Comparison of ENCODE assay signal across 14 mouse cellular contexts in genomic region chr6:128116344-128116743, GRCm38 (mm10). TPM values are rescaled to one million over a fixed set of nuclear protein-coding genes. Genes with fewer than 3 reads are reported as not detected.
A peak's percentile ranks its signal among the peaks of the same experiment; 100 is the strongest.
DNase-seq lines count a peak whose midpoint lies in the region; ATAC-seq and TF ChIP-seq lines count a peak whose summit lies in the region.
"Had no signal": no experiment of that assay in that cellular context is flagged by ENCODE, and none has a peak within 500 bp of the region (broad histone marks: within the 10 kb centered on the region; RNA-seq: fewer than 3 reads in every experiment).

No protein-coding gene starts in this region.

- no peak overlapping the region for H3K9ac ChIP-seq in forebrain, embryonic 12.5 days
- H3K9ac ChIP-seq in kidney, embryonic 14.5 days (ENCODE audit: low read depth, low read length): no peak overlapping the region
- no peak overlapping the region for H3K9ac ChIP-seq in limb, embryonic 13.5 days
- H3K9ac ChIP-seq: liver, embryonic 13.5 days; midbrain, embryonic 13.5 days had no signal

- ATAC-seq in forebrain, embryonic 12.5 days (ENCODE audit: low FRiP score): no peak
- no peak for ATAC-seq in kidney, embryonic 14.5 days (ENCODE audit: low FRiP score, low TSS enrichment)
- ATAC-seq in limb, embryonic 13.5 days (ENCODE audit: low FRiP score, low read depth): no peak
- ATAC-seq: hindbrain, embryonic 16.5 days; midbrain, embryonic 13.5 days had no signal

- H3K9me3 ChIP-seq in forebrain, embryonic 10.5 days: no peaks in the 10 kb centered on the region
- no peaks in the 10 kb centered on the region for H3K9me3 ChIP-seq in forebrain, embryonic 12.5 days
- no peaks in the 10 kb centered on the region for H3K9me3 ChIP-seq in kidney, embryonic 14.5 days (ENCODE audit: control insufficient read depth, low read length)
- no peaks in the 10 kb centered on the region for H3K9me3 ChIP-seq in embryonic facial prominence, embryonic 10.5 days
- no peaks in the 10 kb centered on the region for H3K9me3 ChIP-seq in limb, embryonic 13.5 days
- H3K9me3 ChIP-seq: liver, embryonic 13.5 days; midbrain, embryonic 13.5 days had no signal

- H3K4me2 ChIP-seq in forebrain, embryonic 12.5 days: no peak overlapping the region
- H3K4me2 ChIP-seq in kidney, embryonic 14.5 days (replicated peaks; ENCODE audit: low read depth, low read length): no peak overlapping the region
- peak overlapping the region; percentile 2; the same call in 1 of the 2 replicates for H3K4me2 ChIP-seq in limb, embryonic 13.5 days (replicated peaks)
- H3K4me2 ChIP-seq: heart, embryonic 11.5 days; liver, embryonic 13.5 days; midbrain, embryonic 13.5 days had no signal

- H3K36me3 ChIP-seq in forebrain, embryonic 10.5 days (replicated peaks): 0 out of 2 replicates have a peak, but pooled peaks cover 3% of the 10 kb centered on the region
- no peaks in the 10 kb centered on the region for H3K36me3 ChIP-seq in forebrain, embryonic 12.5 days (replicated peaks)
- H3K36me3 ChIP-seq in kidney, embryonic 14.5 days (ENCODE audit: control insufficient read depth, insufficient read depth, low read length): no peaks in the 10 kb centered on the region; the same call in 1 of the 2 replicates
- no peaks in the 10 kb centered on the region for H3K36me3 ChIP-seq in kidney, adult 2 months (ENCODE audit: control insufficient read depth, insufficient read depth, low read length)
- H3K36me3 ChIP-seq in embryonic facial prominence, embryonic 10.5 days (replicated peaks): peaks cover 17% of the 10 kb centered on the region
- H3K36me3 ChIP-seq in limb, embryonic 13.5 days: peaks cover 10% of the 10 kb centered on the region
- H3K36me3 ChIP-seq: liver, embryonic 13.5 days; midbrain, embryonic 13.5 days had no signal

- TF ChIP-seq CTCF in kidney, adult 2 months (conservative IDR thresholded peaks at IDR 0.05; ENCODE audit: insufficient read depth, insufficient read length, low read depth, low read length): no peak

- H3K4me1 ChIP-seq in forebrain, embryonic 10.5 days: peaks cover 41% of the 10 kb centered on the region
- peaks cover 28% of the 10 kb centered on the region for H3K4me1 ChIP-seq in forebrain, embryonic 12.5 days
- H3K4me1 ChIP-seq in kidney, embryonic 14.5 days (ENCODE audit: control insufficient read depth, insufficient read depth, low read length): peaks cover 42% of the 10 kb centered on the region
- H3K4me1 ChIP-seq in kidney, adult 2 months (ENCODE audit: control insufficient read depth, insufficient read depth, low read length): peaks cover 31% of the 10 kb centered on the region
- H3K4me1 ChIP-seq in embryonic facial prominence, embryonic 10.5 days: peaks cover 74% of the 10 kb centered on the region
- H3K4me1 ChIP-seq in limb, embryonic 13.5 days: peaks cover 54% of the 10 kb centered on the region

- no peak for DNase-seq in forebrain, embryonic 10.5 days (ENCODE audit: extremely low spot score, low spot score)
- DNase-seq in kidney, adult 2 months: no peak
- no peak for DNase-seq in embryonic facial prominence, embryonic 10.5 days (ENCODE audit: low spot score)
- DNase-seq in thymus, postnatal 10 days (ENCODE audit: low spot score in 2 of 2): no peak
- DNase-seq in testis, postnatal 10 days (ENCODE audit: low spot score): no peak
- DNase-seq: adrenal gland, adult 8-10 months; cerebellum, postnatal 36 days; liver, embryonic 13.5 days had no signal

- no peak overlapping the region for H3K4me3 ChIP-seq in forebrain, embryonic 10.5 days
- H3K4me3 ChIP-seq in forebrain, embryonic 12.5 days (replicated peaks): no peak overlapping the region
- no peak overlapping the region for H3K4me3 ChIP-seq in kidney, embryonic 14.5 days (ENCODE audit: low read length)
- H3K4me3 ChIP-seq in kidney, adult 2 months (ENCODE audit: insufficient read depth, low read depth, low read length): no peak overlapping the region
- H3K4me3 ChIP-seq in embryonic facial prominence, embryonic 10.5 days: no peak overlapping the region
- H3K4me3 ChIP-seq in limb, embryonic 13.5 days: no peak overlapping the region
- H3K4me3 ChIP-seq: liver, embryonic 13.5 days; midbrain, embryonic 13.5 days had no signal

- H3K27me3 ChIP-seq in forebrain, embryonic 10.5 days (ENCODE audit: poor library complexity, severe bottlenecking): no peaks in the 10 kb centered on the region
- no peaks in the 10 kb centered on the region for H3K27me3 ChIP-seq in forebrain, embryonic 12.5 days
- H3K27me3 ChIP-seq in kidney, embryonic 14.5 days (ENCODE audit: control insufficient read depth, insufficient read depth, low read length): no peaks in the 10 kb centered on the region
- H3K27me3 ChIP-seq in kidney, adult 2 months (replicated peaks; ENCODE audit: control insufficient read depth, insufficient read depth, low read length): no peaks in the 10 kb centered on the region
- no peaks in the 10 kb centered on the region for H3K27me3 ChIP-seq in embryonic facial prominence, embryonic 10.5 days (replicated peaks; ENCODE audit: low read depth, poor library complexity, severe bottlenecking)
- H3K27me3 ChIP-seq in limb, embryonic 13.5 days: no peaks in the 10 kb centered on the region
- H3K27me3 ChIP-seq: liver, embryonic 13.5 days; midbrain, embryonic 13.5 days had no signal

- TF ChIP-seq POLR2A in kidney, adult 2 months (IDR thresholded peaks at IDR 0.05; ENCODE audit: low read depth, low read length): no peak

- H3K27ac ChIP-seq in forebrain, embryonic 10.5 days: peak overlapping the region; percentile 69; the same call in 1 of the 2 replicates
- H3K27ac ChIP-seq in forebrain, embryonic 12.5 days: no peak overlapping the region
- H3K27ac ChIP-seq in kidney, embryonic 14.5 days (ENCODE audit: low read depth, low read length): peak overlapping the region; percentile 44; the same call in 1 of the 2 replicates
- no peak overlapping the region for H3K27ac ChIP-seq in kidney, adult 2 months (ENCODE audit: insufficient read depth, low read depth, low read length)
- peak overlapping the region; percentile 81 for H3K27ac ChIP-seq in embryonic facial prominence, embryonic 10.5 days (replicated peaks)
- peak overlapping the region; percentile 67; the same call in 1 of the 2 replicates for H3K27ac ChIP-seq in limb, embryonic 13.5 days
- H3K27ac ChIP-seq: liver, embryonic 13.5 days had no signal

- WGBS in forebrain, embryonic 10.5 days: 74% methylated on average over 2 of the region's 2 CpGs
- 62% methylated on average over 2 of the region's 2 CpGs for WGBS in forebrain, embryonic 12.5 days
- WGBS in kidney, embryonic 14.5 days: 48% methylated on average over 2 of the region's 2 CpGs
- 47% methylated on average over 2 of the region's 2 CpGs for WGBS in kidney, adult 2 months
- 48% methylated on average over 2 of the region's 2 CpGs for whole genome bisulfite sequencing in embryonic facial prominence, embryonic 10.5 days
- 46% methylated on average over 2 of the region's 2 CpGs for WGBS in limb, embryonic 13.5 days

RNA-seq across cellular contexts. Expression of gene Tspan9, which starts 27.1 kb away (rescaled TPM):
- polyA plus RNA-seq in forebrain, embryonic 10.5 days (2016; fragmentation: Nextera tagmentation; extraction: Ambion mirVana): 39.4 and 41.3 TPM in 2 replicates
- 30.1 and 34.5 TPM in 2 replicates for polyA plus RNA-seq in forebrain, embryonic 12.5 days (2016; fragmentation: Nextera tagmentation; extraction: Ambion mirVana)
- polyA plus RNA-seq in kidney, embryonic 14.5 days (2014; fragmentation: Nextera tagmentation; extraction: Ambion mirVana): 96.6 and 100 TPM in 2 replicates
- 107 and 109 TPM in 2 replicates for polyA plus RNA-seq in kidney, adult 2 months (2012; rRNA removed)
- 69.3 and 69.7 TPM in 2 replicates for polyA plus RNA-seq in embryonic facial prominence, embryonic 10.5 days (2016; fragmentation: Nextera tagmentation; extraction: Ambion mirVana)
- 125 and 132 TPM in 2 replicates for polyA plus RNA-seq in limb, embryonic 13.5 days (2015; fragmentation: Nextera tagmentation; extraction: Ambion mirVana)

Comparison
In these comparisons a context has a peak if more than half of its experiments do, and no peak if none do; other contexts are left out.
1. H3K27ac ChIP-seq: peak in forebrain, embryonic 10.5 days (single experiment), kidney, embryonic 14.5 days (single experiment), embryonic facial prominence, embryonic 10.5 days (single experiment) and limb, embryonic 13.5 days (single experiment); none in forebrain, embryonic 12.5 days (single experiment) and kidney, adult 2 months (single experiment).